Mouse (Mus musculus) central nervous system, embryonic 11.5 days (tissue): ENCODE data around the gene Sec14l4. TPM values are rescaled to one million over a fixed set of nuclear protein-coding genes. Genes with fewer than 3 reads are reported as not detected.

Experiments
- polyA plus RNA-seq: library from polyadenylated mRNA; depleted of rRNA; stranded (reverse); fragments of >200 nt; gene quantifications from 2 replicates; pipeline ENCODE4 v1.2.3, GENCODE M21; 2012; rRNA removed

The Sec14l4 gene
- polyA plus RNA-seq = 0.06 and 0.17 TPM in 2 replicates

DNA sequence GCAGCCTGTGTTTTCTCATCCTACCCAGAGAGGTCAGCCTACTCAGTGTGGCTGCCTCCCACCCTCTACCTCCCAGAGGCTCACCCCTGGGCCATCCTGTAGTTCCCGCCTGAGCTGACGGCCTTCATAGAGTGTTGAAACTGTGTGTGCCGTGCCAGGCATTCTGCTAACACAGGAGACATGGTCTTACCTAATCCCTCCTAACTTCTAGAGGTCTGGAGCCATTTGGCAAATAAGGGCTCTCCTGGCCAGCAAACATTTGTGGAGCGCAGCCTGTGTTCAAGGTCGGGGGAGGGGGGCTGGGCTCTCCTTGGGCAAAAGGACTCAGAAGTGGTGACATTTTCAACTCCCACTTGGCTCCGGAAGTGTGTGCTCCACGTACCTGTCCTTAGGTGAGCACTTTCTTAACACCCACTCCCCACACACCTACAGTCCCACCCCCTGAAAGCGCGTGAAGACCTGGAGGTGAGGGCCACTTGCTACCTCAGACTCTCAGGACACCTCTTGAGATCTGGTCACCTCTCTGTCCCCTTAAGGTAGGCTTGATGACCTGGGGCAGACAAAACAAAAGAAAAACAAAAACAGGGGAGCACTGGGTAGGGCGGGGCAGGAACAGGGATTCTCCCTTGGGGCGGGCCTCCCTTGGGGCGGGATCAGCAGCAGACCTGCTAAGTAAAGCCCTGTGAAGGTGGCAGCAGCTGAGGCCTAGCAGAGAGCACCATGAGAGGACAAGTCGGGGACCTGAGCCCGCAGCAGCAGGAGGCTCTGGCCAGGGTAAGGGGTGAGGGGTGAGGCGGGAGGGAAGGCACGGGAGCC is at the start of gene Sec14l4:
Gene Sec14l4, plus strand, starts transcription at position 337 of the 816 bp plus-strand sequence.

GRCm38 (mm10) chr11:3983291-3983862 is 47.9 kb upstream of the Sec14l4 start, which contains the start of gene Gal3st1:
Gene Gal3st1, plus strand, starts transcription at chr11:3983636.

GRCm38 (mm10) chr11:4064627-4065122 is 33.4 kb downstream of the Sec14l4 start, which contains the start of gene Sec14l3:
Gene Sec14l3, plus strand, starts transcription at chr11:4064841.

GRCm38 (mm10) chr11:4095171-4096053 is 64.2 kb downstream of the Sec14l4 start, which contains the start of gene Mtfp1:
Gene Mtfp1, minus strand, starts transcription at chr11:4095445.

Other genes starting within 250 kb of the Sec14l4 start
- gene Osbp2, start 167.6 kb upstream of the Sec14l4 start, polyA plus RNA-seq = 2.0 and 3.8 TPM in 2 replicates
- gene 4921536K21Rik, start 136.4 kb upstream of the Sec14l4 start, polyA plus RNA-seq = 0.95 and 1.1 TPM in 2 replicates
- 7.7 and 11.4 TPM in 2 replicates for gene Dusp18, start 136.2 kb upstream of the Sec14l4 start, polyA plus RNA-seq
- 3.5 and 3.8 TPM in 2 replicates for gene Slc35e4, start 116.8 kb upstream of the Sec14l4 start, polyA plus RNA-seq
- 15.7 and 28.7 TPM in 2 replicates for gene Tcn2, start 99.3 kb upstream of the Sec14l4 start, polyA plus RNA-seq
- 74.4 and 90.3 TPM in 2 replicates for gene Pes1, start 67.5 kb upstream of the Sec14l4 start, polyA plus RNA-seq
- not detected in 2 replicates for gene 4930556J24Rik, start 54.7 kb upstream of the Sec14l4 start, polyA plus RNA-seq
- 0.41 and 1.8 TPM in 2 replicates for gene Gal3st1, start 47.8 kb upstream of the Sec14l4 start, polyA plus RNA-seq
- gene Sec14l3, start 33.4 kb downstream of the Sec14l4 start, polyA plus RNA-seq = 0.18 TPM in 1 of 2 replicates, not detected in the other
- gene Mtfp1, start 64.0 kb downstream of the Sec14l4 start, polyA plus RNA-seq = 5.8 and 6.3 TPM in 2 replicates
- 3.9 and 4.1 TPM in 2 replicates for gene Sec14l2, start 92.0 kb downstream of the Sec14l4 start, polyA plus RNA-seq
- 42.2 and 68.5 TPM in 2 replicates for gene Rnf215, start 103.7 kb downstream of the Sec14l4 start, polyA plus RNA-seq
- gene Ccdc157, start 128.8 kb downstream of the Sec14l4 start, polyA plus RNA-seq = 12.3 and 14.2 TPM in 2 replicates
- gene Sf3a1, start 128.9 kb downstream of the Sec14l4 start, polyA plus RNA-seq = 86.3 and 86.6 TPM in 2 replicates
- gene Tbc1d10a, start 155.3 kb downstream of the Sec14l4 start, polyA plus RNA-seq = 25.3 and 29.9 TPM in 2 replicates
- 1.3 and 1.8 TPM in 2 replicates for gene Castor1, start 186.8 kb downstream of the Sec14l4 start, polyA plus RNA-seq
- 0.09 and 0.17 TPM in 2 replicates for gene Osm, start 205.0 kb downstream of the Sec14l4 start, polyA plus RNA-seq
- gene Lif, start 226.1 kb downstream of the Sec14l4 start, polyA plus RNA-seq = 0.08 and 0.11 TPM in 2 replicates